Comparison of ENCODE assay signal across 8 mouse cellular contexts in genomic region chr1:179516941-179517712, GRCm38 (mm10). TPM values are rescaled to one million over a fixed set of nuclear protein-coding genes. Genes with fewer than 3 reads are reported as not detected.
DNase-seq lines count a peak whose midpoint lies in the region; ATAC-seq and TF ChIP-seq lines count a peak whose summit lies in the region.

No protein-coding gene starts in this region.

- TF ChIP-seq CTCF in MEL (IDR thresholded peaks at IDR 0.05 in 2 of 3, conservative IDR thresholded peaks at IDR 0.05 in 1 of 3; ENCODE audit: control insufficient read depth in 1 of 3, insufficient read depth in 1 of 3, low read depth in 2 of 3, low read length in 3 of 3, poor library complexity in 1 of 3, severe bottlenecking in 1 of 3), result no peak
- no peak for TF ChIP-seq CTCF in heart, postnatal 0 days (IDR thresholded peaks at IDR 0.05; ENCODE audit: low read depth)

- TF ChIP-seq RAD21 in MEL (IDR thresholded peaks at IDR 0.05; ENCODE audit: low read depth, low read length), result no peak

- under 1% methylated on average over 21 of the region's 21 CpGs for WGBS in heart, postnatal 0 days
- WGBS in midbrain, embryonic 16.5 days, result under 1% methylated on average over 21 of the region's 21 CpGs

- DNase-seq in adrenal gland, adult (ENCODE audit: inconsistent age in 2 of 2, low spot score in 1 of 2), result peak; percentile 10 to 68
- DNase-seq in adrenal gland, adult 18-20 months (ENCODE audit: low spot score in 2 of 2), result no peak
- DNase-seq in MEL (ENCODE audit: low read depth, low spot score) (peak; percentile 78), liver (peak; percentile 55)
- DNase-seq in embryo, embryonic 10 days (ENCODE audit: low spot score), result peak; percentile 42
- DNase-seq in heart, postnatal 0 days (ENCODE audit: low spot score), result peak; percentile 15
- DNase-seq in yolk sac, embryonic 10.5 days (ENCODE audit: low spot score), result peak; percentile 45

- H3K27ac ChIP-seq in MEL (ENCODE audit: control insufficient read depth, low read depth, low read length), result peak overlapping the region; percentile 55
- H3K27ac ChIP-seq in heart, postnatal 0 days (ENCODE audit: low read depth), result peak overlapping the region; percentile 41; the same call in 1 of the 2 replicates
- peak overlapping the region; percentile 51; the same call in 1 of the 2 replicates for H3K27ac ChIP-seq in midbrain, embryonic 16.5 days (ENCODE audit: low read length)

- H3K79me2 ChIP-seq in MEL (ENCODE audit: control insufficient read depth, insufficient read depth, low read length, poor library complexity), result peaks cover 12% of the 10 kb centered on the region

- peak; percentile 49; the same call in 1 of the 2 replicates for ATAC-seq in heart, postnatal 0 days (ENCODE audit: insufficient read depth, low read depth)
- ATAC-seq in midbrain, embryonic 16.5 days, result peak; percentile 76

- H3K4me3 ChIP-seq in MEL (ENCODE audit: control insufficient read depth in 1 of 2, insufficient read depth in 1 of 2, low read depth in 2 of 2, low read length in 2 of 2), result peak overlapping the region; percentile 87 to 88
- peak overlapping the region; percentile 65 for H3K4me3 ChIP-seq in heart, postnatal 0 days (ENCODE audit: low read depth, low read length)
- peak overlapping the region; percentile 81 for H3K4me3 ChIP-seq in midbrain, embryonic 16.5 days (ENCODE audit: low read depth, low read length)

- H3K27me3 ChIP-seq in MEL (ENCODE audit: control insufficient read depth in 1 of 2, insufficient read depth in 2 of 2, low read length in 2 of 2), result no peaks in the 10 kb centered on the region
- H3K27me3 ChIP-seq in heart, postnatal 0 days (ENCODE audit: control insufficient read depth, insufficient read depth, low read length), result no peaks in the 10 kb centered on the region
- no peaks in the 10 kb centered on the region for H3K27me3 ChIP-seq in midbrain, embryonic 16.5 days (ENCODE audit: control insufficient read depth, insufficient read depth, low read depth, low read length)

- H3K36me3 ChIP-seq in MEL (ENCODE audit: control insufficient read depth in 1 of 2, insufficient read depth in 2 of 2, low read length in 2 of 2), result peaks cover 0 to 3% of the 10 kb centered on the region in 2 experiments; a peak in 2 of 4 replicates
- H3K36me3 ChIP-seq in heart, postnatal 0 days (replicated peaks; ENCODE audit: control insufficient read depth, insufficient read depth, low read length), result no peaks in the 10 kb centered on the region
- no peaks in the 10 kb centered on the region for H3K36me3 ChIP-seq in midbrain, embryonic 16.5 days (ENCODE audit: control insufficient read depth, insufficient read depth, low read length)

- H3K9me3 ChIP-seq in MEL (replicated peaks; ENCODE audit: insufficient read depth, low read length), result no peaks in the 10 kb centered on the region
- H3K9me3 ChIP-seq in heart, postnatal 0 days (replicated peaks; ENCODE audit: control insufficient read depth, low read length), result no peaks in the 10 kb centered on the region
- no peaks in the 10 kb centered on the region for H3K9me3 ChIP-seq in midbrain, embryonic 16.5 days (replicated peaks; ENCODE audit: control insufficient read depth, low read length, poor library complexity, severe bottlenecking)

- TF ChIP-seq EP300 in MEL (IDR thresholded peaks at IDR 0.05; ENCODE audit: low read depth in 1 of 2, low read length in 2 of 2), result 0 out of 4 replicates have a peak, but pooled peaks of 1 of the 2 experiments have one; percentile 20
- no peak for TF ChIP-seq EP300 in heart, postnatal 0 days (IDR thresholded peaks at IDR 0.05; ENCODE audit: low read depth)

- H3K4me2 ChIP-seq in heart, postnatal 0 days (ENCODE audit: low read depth, low read length), result peak overlapping the region; percentile 87
- peak overlapping the region; percentile 93 for H3K4me2 ChIP-seq in midbrain, embryonic 16.5 days (ENCODE audit: low read length)

- peak overlapping the region; percentile 78 for H3K9ac ChIP-seq in MEL (ENCODE audit: control insufficient read depth, low read depth, low read length, poor library complexity, severe bottlenecking)
- peak overlapping the region; percentile 62 for H3K9ac ChIP-seq in heart, postnatal 0 days (replicated peaks; ENCODE audit: low read depth, low read length)
- peak overlapping the region; percentile 83 for H3K9ac ChIP-seq in midbrain, embryonic 16.5 days (ENCODE audit: low read depth, low read length)

- no peak for TF ChIP-seq POLR2A in MEL (IDR thresholded peaks at IDR 0.05; ENCODE audit: control insufficient read depth in 1 of 2, insufficient read depth in 1 of 2, low read depth in 1 of 2, low read length in 2 of 2, poor library complexity in 1 of 2)

- H3K4me1 ChIP-seq in MEL (ENCODE audit: control insufficient read depth in 1 of 2, insufficient read depth in 2 of 2, low read length in 2 of 2), result no peaks in the 10 kb centered on the region
- peaks cover 7% of the 10 kb centered on the region; the same call in 1 of the 2 replicates for H3K4me1 ChIP-seq in heart, postnatal 0 days (ENCODE audit: control insufficient read depth, insufficient read depth)
- peaks cover 7% of the 10 kb centered on the region; the same call in 1 of the 2 replicates for H3K4me1 ChIP-seq in midbrain, embryonic 16.5 days (ENCODE audit: control insufficient read depth, insufficient read depth, low read length)

TF ChIP-seq in MEL, 35 proteins besides CTCF, POLR2A, EP300 and RAD21:
- TF ChIP-seq MAX (IDR thresholded peaks at IDR 0.05; ENCODE audit: low read length), result peak; percentile 52; the same call in 1 of the 2 replicates
- no peak for TF ChIP-seq GABPA (IDR thresholded peaks at IDR 0.05; ENCODE audit: low read depth, low read length)
- no peak for TF ChIP-seq MXI1 (IDR thresholded peaks at IDR 0.05; ENCODE audit: low read depth, low read length)
- no peak for TF ChIP-seq MYC (IDR thresholded peaks at IDR 0.05; ENCODE audit: low read depth, low read length)
- TF ChIP-seq SMC3 (IDR thresholded peaks at IDR 0.05; ENCODE audit: low read depth, low read length), result no peak
- TF ChIP-seq MEF2A (IDR thresholded peaks at IDR 0.05; ENCODE audit: extremely low read depth, insufficient replicate concordance, low read depth, low read length, poor library complexity, severe bottlenecking), result no peak
TF ChIP-seq in MEL: peak in this region for 1.

RNA-seq across cellular contexts. Expression of gene Smyd3, which starts 0.7 kb away (rescaled TPM):
- 1 to 10 TPM; 7.8 to 8.7 TPM for total RNA-seq in adrenal gland, adult 18-20 months (2021)
- 17.4 and 18.2 TPM in 2 replicates for total RNA-seq in MEL (2012; rRNA removed)
- polyA plus RNA-seq in MEL (2012; ENCODE audit: insufficient read depth in 1 of 2, insufficient read length in 2 of 2, low read depth in 1 of 2, low replicate concordance in 2 of 2, missing spikeins in 1 of 2), result 10 to 100 TPM in 1 of 2 experiments, not detected in 1; 13.3 TPM
- 6.2 and 11.6 TPM in 2 replicates for total RNA-seq in heart, postnatal 0 days (2014; rRNA removed; ENCODE audit: low replicate concordance)
- 6.4 and 7.0 TPM in 2 replicates for polyA plus RNA-seq in heart, postnatal 0 days (2015; fragmentation: Nextera tagmentation; extraction: Ambion mirVana)
- polyA plus RNA-seq in midbrain, embryonic 16.5 days (2015; fragmentation: Nextera tagmentation; extraction: Ambion mirVana), result 27.0 and 30.6 TPM in 2 replicates

RNA-seq across cellular contexts. Expression of gene Tfb2m, which starts 28.9 kb away (rescaled TPM):
- total RNA-seq in adrenal gland, adult 18-20 months (2021), result 10 to 100 TPM; 46.1 to 46.9 TPM
- 17.3 and 19.3 TPM in 2 replicates for total RNA-seq in MEL (2012; rRNA removed)
- polyA plus RNA-seq in MEL (2012; ENCODE audit: insufficient read depth in 1 of 2, insufficient read length in 2 of 2, low read depth in 1 of 2, low replicate concordance in 2 of 2, missing spikeins in 1 of 2), result 10 to 100 TPM in 1 of 2 experiments, not detected in 1; 20.9 TPM
- 15.9 and 20.4 TPM in 2 replicates for total RNA-seq in heart, postnatal 0 days (2014; rRNA removed; ENCODE audit: low replicate concordance)
- polyA plus RNA-seq in heart, postnatal 0 days (2015; fragmentation: Nextera tagmentation; extraction: Ambion mirVana), result 34.7 and 37.3 TPM in 2 replicates
- 25.2 and 25.7 TPM in 2 replicates for polyA plus RNA-seq in midbrain, embryonic 16.5 days (2015; fragmentation: Nextera tagmentation; extraction: Ambion mirVana)

RNA-seq across cellular contexts. Expression of gene Cnst, which starts 29.0 kb away (rescaled TPM):
- 10 to 100 TPM; 26.0 to 30.7 TPM for total RNA-seq in adrenal gland, adult 18-20 months (2021)
- 10.4 and 11.9 TPM in 2 replicates for total RNA-seq in MEL (2012; rRNA removed)
- 10 to 100 TPM in 1 of 2 experiments, not detected in 1; 12.1 TPM for polyA plus RNA-seq in MEL (2012; ENCODE audit: insufficient read depth in 1 of 2, insufficient read length in 2 of 2, low read depth in 1 of 2, low replicate concordance in 2 of 2, missing spikeins in 1 of 2)
- 21.4 and 33.7 TPM in 2 replicates for total RNA-seq in heart, postnatal 0 days (2014; rRNA removed; ENCODE audit: low replicate concordance)
- 19.6 and 21.5 TPM in 2 replicates for polyA plus RNA-seq in heart, postnatal 0 days (2015; fragmentation: Nextera tagmentation; extraction: Ambion mirVana)
- 27.5 and 29.8 TPM in 2 replicates for polyA plus RNA-seq in midbrain, embryonic 16.5 days (2015; fragmentation: Nextera tagmentation; extraction: Ambion mirVana)

Comparison
In these comparisons a context has a peak if more than half of its experiments do, and no peak if none do; other contexts are left out.
1. DNase-seq: peak in adrenal gland, adult (2 of 2), MEL (single experiment), embryo, embryonic 10 days (single experiment), heart, postnatal 0 days (single experiment), liver (single experiment) and yolk sac, embryonic 10.5 days (single experiment); none in adrenal gland, adult 18-20 months (0 of 2).
2. Peak in every context shown above with its lines, with median percentiles within 50 percentile points of each other: H3K27ac ChIP-seq, H3K4me3 ChIP-seq and H3K9ac ChIP-seq.